21 mouse cellular contexts compared by ENCODE assay signal in the genomic region with DNA sequence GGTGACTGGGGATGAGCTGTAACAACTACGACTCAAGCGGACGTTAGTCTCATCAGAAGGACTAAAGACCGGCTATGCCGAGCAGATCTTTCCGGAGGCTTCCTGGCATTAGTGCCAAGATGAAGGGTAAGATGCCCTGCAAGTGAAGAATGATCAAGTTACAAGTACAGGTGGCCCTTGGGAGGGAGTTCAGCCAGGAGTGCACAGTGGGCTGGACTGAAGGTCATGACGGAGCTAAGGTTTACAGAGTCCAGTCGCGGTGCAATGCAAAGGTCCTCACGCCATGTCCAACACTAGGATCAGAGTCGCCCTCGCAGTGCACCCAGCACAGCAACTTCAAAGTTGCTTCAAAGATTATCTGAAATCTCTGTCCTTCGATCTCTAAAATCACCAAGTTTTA. TPM values are rescaled to one million over a fixed set of nuclear protein-coding genes. Genes with fewer than 3 reads are reported as not detected.
DNase-seq lines count a peak whose midpoint lies in the region; ATAC-seq lines count a peak whose summit lies in the region.
"Had no signal": no experiment of that assay in that cellular context is flagged by ENCODE, and none has a peak within 500 bp of the region (broad histone marks: within the 10 kb centered on the region; RNA-seq: fewer than 3 reads in every experiment).

No protein-coding gene starts in this region.

- no peak overlapping the region for H3K9ac ChIP-seq in liver, embryonic 16.5 days (ENCODE audit: low read depth, low read length)
- H3K9ac ChIP-seq: forebrain, embryonic 15.5 days; heart, embryonic 13.5 days; hindbrain, embryonic 12.5 days; limb, embryonic 13.5 days; liver, embryonic 15.5 days; midbrain, embryonic 15.5 days had no signal

- DNase-seq in gastrocnemius, postnatal 25 days = peak; percentile 40
- no peak for DNase-seq in gastrocnemius, postnatal 36 days
- no peak for DNase-seq in liver
- DNase-seq in kidney, postnatal 25 days = peak; percentile 52 to 82
- no peak for DNase-seq in spleen, postnatal 14 days (ENCODE audit: low spot score in 2 of 2)
- DNase-seq: adrenal gland, postnatal 25 days; cerebellum, postnatal 10 days; heart, adult 18-20 months; heart, postnatal 14 days; right cerebral cortex, adult 18-20 months had no signal

- no peaks in the 10 kb centered on the region; the same call in 1 of the 2 replicates for H3K4me1 ChIP-seq in liver, embryonic 16.5 days (ENCODE audit: control insufficient read depth, low read depth, low read length)

- peak; percentile 62 for ATAC-seq in liver, embryonic 16.5 days (ENCODE audit: low read depth)
- no peak for ATAC-seq in cerebellum, adult (ENCODE audit: insufficient number of reproducible peaks, low FRiP score, low TSS enrichment)
- ATAC-seq: forebrain, embryonic 15.5 days; intestine, postnatal 0 days; midbrain, embryonic 15.5 days had no signal

- H3K27me3 ChIP-seq in liver, embryonic 16.5 days (ENCODE audit: control insufficient read depth, insufficient read depth, low read depth, low read length) = no peaks in the 10 kb centered on the region
- H3K27me3 ChIP-seq: forebrain, embryonic 15.5 days; heart, embryonic 13.5 days; hindbrain, embryonic 12.5 days; limb, embryonic 13.5 days; liver, embryonic 15.5 days; midbrain, embryonic 15.5 days had no signal

- intact Hi-C loops in gastrocnemius, postnatal 36 days (cut with DNase I) = loop anchor here (5.0 kb wide), 1 partner anchor 37 kb away; no protein-coding TSS in a partner anchor

- no peak overlapping the region for H3K4me3 ChIP-seq in liver, embryonic 16.5 days (ENCODE audit: low read depth, low read length)
- H3K4me3 ChIP-seq: embryonic facial prominence, embryonic 10.5 days; forebrain, embryonic 15.5 days; heart, embryonic 13.5 days; hindbrain, embryonic 12.5 days; limb, embryonic 13.5 days; liver, embryonic 15.5 days; midbrain, embryonic 15.5 days had no signal

- H3K36me3 ChIP-seq in liver, embryonic 16.5 days (ENCODE audit: control insufficient read depth, insufficient read depth) = 0 out of 2 replicates have a peak, but pooled peaks cover under 1% of the 10 kb centered on the region
- H3K36me3 ChIP-seq: forebrain, embryonic 15.5 days; hindbrain, embryonic 12.5 days; limb, embryonic 13.5 days; liver, embryonic 15.5 days; midbrain, embryonic 15.5 days had no signal

- 73% methylated on average over 13 of the region's 13 CpGs for WGBS in liver, embryonic 16.5 days (ENCODE audit: insufficient replicate concordance)

- H3K4me2 ChIP-seq in liver, embryonic 16.5 days (ENCODE audit: low read depth, low read length) = no peak overlapping the region
- H3K4me2 ChIP-seq: forebrain, embryonic 15.5 days; heart, embryonic 13.5 days; hindbrain, embryonic 12.5 days; limb, embryonic 13.5 days; liver, embryonic 15.5 days; midbrain, embryonic 15.5 days had no signal

- H3K9me3 ChIP-seq in liver, embryonic 16.5 days (replicated peaks; ENCODE audit: control insufficient read depth, low read length) = no peaks in the 10 kb centered on the region; the same call in none of the 2 replicates
- H3K9me3 ChIP-seq: forebrain, embryonic 15.5 days; hindbrain, embryonic 12.5 days; liver, embryonic 15.5 days; midbrain, embryonic 15.5 days had no signal

- no peak overlapping the region for H3K27ac ChIP-seq in liver, embryonic 16.5 days (ENCODE audit: low read length)
- H3K27ac ChIP-seq: embryonic facial prominence, embryonic 10.5 days; forebrain, embryonic 15.5 days; heart, embryonic 13.5 days; limb, embryonic 13.5 days; liver, embryonic 15.5 days; macrophage; midbrain, embryonic 15.5 days had no signal

RNA-seq across cellular contexts. Expression of gene Trio, which starts 45.2 kb away (rescaled TPM):
- 10 to 100 TPM; 31.0 to 36.4 TPM for total RNA-seq in gastrocnemius, postnatal 25 days (2021)
- total RNA-seq in gastrocnemius, postnatal 36 days (2021) = 10 to 100 TPM; 26.4 to 32.8 TPM
- 2.7 and 3.2 TPM in 2 replicates for polyA plus RNA-seq in liver, embryonic 16.5 days (2015; fragmentation: Nextera tagmentation; extraction: Ambion mirVana)

Comparison
In these comparisons a context has a peak if more than half of its experiments do, and no peak if none do; other contexts are left out.
1. DNase-seq: peak in gastrocnemius, postnatal 25 days (single experiment) and kidney, postnatal 25 days (2 of 2); none in gastrocnemius, postnatal 36 days (0 of 2), liver (single experiment) and spleen, postnatal 14 days (0 of 2).